Mouse (Mus musculus) MEL (cell line): ENCODE data around the gene Canx. TPM values are rescaled to one million over a fixed set of nuclear protein-coding genes. Genes with fewer than 3 reads are reported as not detected.

Experiments
- DNase-seq: peaks from one replicate; pipeline ENCODE4 v3.0.0; 2011; ENCODE audit warnings: low read depth, low spot score
- H3K27ac ChIP-seq: 2 replicates; pipeline ENCODE4 v1.5.1; 2012; ENCODE audit warnings: low read depth, mild to moderate bottlenecking, control low read depth, low read length, moderate library complexity; ENCODE audit not compliant: control insufficient read depth
- H3K27me3 ChIP-seq, 2 experiments: fragments of 150-350 bp in 1 of 2; sonication (generic) in 1 of 2; 2 replicates each; pipeline ENCODE4 v1.6.1; 2012; ENCODE audit warnings: low read length in 2 of 2, mild to moderate bottlenecking in 2 of 2, improper control_type of control experiment in 1 of 2, moderate library complexity in 1 of 2; ENCODE audit not compliant: insufficient read depth in 2 of 2, control insufficient read depth in 1 of 2
- H3K36me3 ChIP-seq, 2 experiments: 2 replicates each; pipeline ENCODE4 v1.6.1; 2012 to 2014; ENCODE audit warnings: low read length in 2 of 2, improper control_type of control experiment in 1 of 2, inconsistent platforms in 1 of 2, mild to moderate bottlenecking in 1 of 2; ENCODE audit not compliant: insufficient read depth in 2 of 2, control insufficient read depth in 1 of 2
- H3K4me1 ChIP-seq, 2 experiments: fragments of 150-350 bp in 1 of 2; sonication (generic) in 1 of 2; 2 replicates each; pipeline ENCODE4 v1.6.1; 2012; ENCODE audit warnings: low read length in 2 of 2, improper control_type of control experiment in 1 of 2, mild to moderate bottlenecking in 1 of 2; ENCODE audit not compliant: insufficient read depth in 2 of 2, control insufficient read depth in 1 of 2
- H3K4me3 ChIP-seq, 2 experiments: fragments of 150-350 bp in 1 of 2; sonication (generic) in 1 of 2; 2 replicates each; pipeline ENCODE4 v1.5.1; 2012; ENCODE audit warnings: low read depth in 2 of 2, low read length in 2 of 2, mild to moderate bottlenecking in 2 of 2, moderate library complexity in 2 of 2, control low read depth in 1 of 2, improper control_type of control experiment in 1 of 2; ENCODE audit not compliant: control insufficient read depth in 1 of 2, insufficient read depth in 1 of 2
- H3K79me2 ChIP-seq: 2 replicates; pipeline ENCODE4 v1.6.1; 2012; ENCODE audit warnings: mild to moderate bottlenecking, low read length, moderate library complexity; ENCODE audit not compliant: control insufficient read depth, poor library complexity, insufficient read depth
- H3K9ac ChIP-seq: 2 replicates; pipeline ENCODE4 v1.6.1; 2012; ENCODE audit warnings: low read depth, mild to moderate bottlenecking, control low read depth, low read length, moderate library complexity; ENCODE audit not compliant: control insufficient read depth, poor library complexity, severe bottlenecking
- H3K9me3 ChIP-seq: fragments of 150-350 bp; sonication (generic); replicated peaks from 2 replicates; pipeline ENCODE4 v1.6.1; 2012; ENCODE audit warnings: mild to moderate bottlenecking, low read length, improper control_type of control experiment, moderate library complexity; ENCODE audit not compliant: insufficient read depth
- BHLHE40 ChIP-seq: IDR thresholded peaks from 2 replicates; pipeline ENCODE4 v1.6.1; 2012; ENCODE audit warnings: low read depth, mild to moderate bottlenecking, inconsistent platforms, low read length, improper control_type of control experiment, borderline replicate concordance
- CHD1 ChIP-seq: IDR thresholded peaks from 2 replicates; pipeline ENCODE4 v1.6.1; 2012; ENCODE audit warnings: low read depth, mild to moderate bottlenecking, inconsistent platforms, low read length, improper control_type of control experiment
- CTCF ChIP-seq, 3 experiments: IDR thresholded peaks in 2 of 3; conservative IDR thresholded peaks in 1 of 3; 2 replicates each; pipeline ENCODE4 v1.5.1; 2011 to 2012; ENCODE audit warnings: low read length in 3 of 3, low read depth in 2 of 3, mild to moderate bottlenecking in 2 of 3, improper control_type of control experiment in 1 of 3, inconsistent platforms in 1 of 3, mixed read lengths in 1 of 3, moderate library complexity in 1 of 3; ENCODE audit not compliant: control insufficient read depth in 1 of 3, insufficient read depth in 1 of 3, poor library complexity in 1 of 3, severe bottlenecking in 1 of 3
- EP300 ChIP-seq, 2 experiments: IDR thresholded peaks; 2 replicates each; pipeline ENCODE4 v1.6.1; 2011; ENCODE audit warnings: improper control_type of control experiment in 2 of 2, low read length in 2 of 2, low read depth in 1 of 2, mild to moderate bottlenecking in 1 of 2
- ETS1 ChIP-seq: IDR thresholded peaks from 2 replicates; pipeline ENCODE4 v1.6.1; 2012; ENCODE audit warnings: low read depth, mild to moderate bottlenecking, inconsistent platforms, low read length, improper control_type of control experiment, moderate library complexity
- GABPA ChIP-seq: IDR thresholded peaks from 2 replicates; pipeline ENCODE4 v1.6.1; 2012; ENCODE audit warnings: low read depth, mild to moderate bottlenecking, inconsistent platforms, low read length, improper control_type of control experiment, moderate library complexity
- GATA1 ChIP-seq: IDR thresholded peaks from 2 replicates; pipeline ENCODE4 v1.6.1; 2011; ENCODE audit warnings: low read depth, low read length, improper control_type of control experiment
- MAX ChIP-seq: IDR thresholded peaks from 2 replicates; pipeline ENCODE4 v1.6.1; 2011; ENCODE audit warnings: low read length, improper control_type of control experiment
- MYC ChIP-seq: IDR thresholded peaks from 2 replicates; pipeline ENCODE4 v1.6.1; 2011; ENCODE audit warnings: low read depth, mild to moderate bottlenecking, low read length, improper control_type of control experiment, moderate library complexity
- NELFE ChIP-seq: IDR thresholded peaks from 2 replicates; pipeline ENCODE4 v1.6.1; 2011; ENCODE audit warnings: low read depth, low read length, improper control_type of control experiment
- POLR2A ChIP-seq, 2 experiments: IDR thresholded peaks; 2 replicates each; pipeline ENCODE4 v1.6.1; 2011 to 2012; ENCODE audit warnings: low read length in 2 of 2, mild to moderate bottlenecking in 2 of 2, control low read depth in 1 of 2, improper control_type of control experiment in 1 of 2, low read depth in 1 of 2, moderate library complexity in 1 of 2; ENCODE audit not compliant: control insufficient read depth in 1 of 2, insufficient read depth in 1 of 2, poor library complexity in 1 of 2
- POLR2AphosphoS2 ChIP-seq: IDR thresholded peaks from 2 replicates; pipeline ENCODE4 v1.6.1; 2011; ENCODE audit warnings: low read length, improper control_type of control experiment
- POLR2AphosphoS5 ChIP-seq: IDR thresholded peaks from 2 replicates; pipeline ENCODE4 v1.6.1; 2012; ENCODE audit warnings: low read depth, borderline replicate concordance, mild to moderate bottlenecking, inconsistent platforms, low read length, moderate library complexity, mixed read lengths
- RAD21 ChIP-seq: IDR thresholded peaks from 2 replicates; pipeline ENCODE4 v1.6.1; 2011; ENCODE audit warnings: mild to moderate bottlenecking, low read depth, low read length, improper control_type of control experiment
- RCOR1 ChIP-seq: IDR thresholded peaks from 2 replicates; pipeline ENCODE4 v1.6.1; 2012; ENCODE audit warnings: low read depth, mild to moderate bottlenecking, inconsistent platforms, low read length, improper control_type of control experiment
- SMC3 ChIP-seq: IDR thresholded peaks from 2 replicates; pipeline ENCODE4 v1.6.1; 2011; ENCODE audit warnings: low read depth, low read length, improper control_type of control experiment
- TAL1 ChIP-seq: IDR thresholded peaks from 2 replicates; pipeline ENCODE4 v1.6.1; 2012; ENCODE audit warnings: mild to moderate bottlenecking, inconsistent platforms, low read length, moderate library complexity, mixed read lengths
- UBTF ChIP-seq: IDR thresholded peaks from 2 replicates; pipeline ENCODE4 v1.6.1; 2012; ENCODE audit warnings: low read depth, mild to moderate bottlenecking, inconsistent platforms, low read length, improper control_type of control experiment, moderate library complexity, borderline replicate concordance; ENCODE audit not compliant: insufficient read depth
- ZC3H11A ChIP-seq: IDR thresholded peaks from 2 replicates; pipeline ENCODE4 v1.6.1; 2012; ENCODE audit warnings: low read depth, mild to moderate bottlenecking, inconsistent platforms, low read length, improper control_type of control experiment
- ZNF384 ChIP-seq: IDR thresholded peaks from 2 replicates; pipeline ENCODE4 v1.6.1; 2012; ENCODE audit warnings: low read depth, mild to moderate bottlenecking, inconsistent platforms, low read length, improper control_type of control experiment
- polyA plus RNA-seq, 2 experiments: library from polyadenylated mRNA; stranded (reverse) in 1 of 2; unstranded in 1 of 2; fragments of >175 nt in 1 of 2; fragments of >200 nt in 1 of 2; gene quantifications; 2 replicates each; pipeline versions ENCODE4 v1.2.1 to v1.2.4; 2012; ENCODE audit warnings: low replicate concordance in 2 of 2, low read depth in 1 of 2; ENCODE audit not compliant: insufficient read length in 2 of 2, insufficient read depth in 1 of 2, missing spikeins in 1 of 2
- total RNA-seq: library from RNA; depleted of rRNA; stranded (reverse); fragments of 300-350 nt; gene quantifications from 2 replicates; pipeline ENCODE4 v1.2.3, GENCODE M21; 2012

Canx gene
- total and polyA plus RNA-seq, 3 experiments = 390 to 867 (median 464) TPM

DNA sequence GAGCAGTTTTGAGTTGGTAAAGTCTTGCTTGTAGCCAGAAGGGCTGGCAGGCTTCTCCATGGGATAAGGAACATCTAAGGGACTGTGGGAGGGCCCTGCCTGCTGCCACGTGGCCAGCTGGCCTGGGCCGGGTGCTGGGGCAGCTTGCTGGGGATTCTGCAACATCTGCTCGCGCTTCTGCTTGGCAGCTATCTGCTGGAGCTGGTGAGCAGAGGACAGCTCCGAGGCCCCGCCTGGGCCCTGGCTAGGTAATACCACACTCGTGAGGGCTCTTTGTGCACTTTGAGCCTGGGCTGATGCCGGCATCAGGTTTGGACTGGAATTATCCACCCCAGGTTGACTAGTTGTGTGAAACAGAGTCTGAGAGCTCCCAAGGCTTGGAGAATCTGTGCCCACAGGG, 59.5 kb downstream of the Canx start:
- Histone ChIP-seq H3K4me3 (no peak overlapping the region), H3K9ac (no peak overlapping the region), H3K27ac (no peak overlapping the region), H3K36me3 (peaks cover 0 to 11% of the 10 kb centered on the region in 2 experiments; a peak in 2 of 4 replicates), H3K79me2 (no peaks in the 10 kb centered on the region), H3K9me3 (no peaks in the 10 kb centered on the region), H3K27me3 (no peaks in the 10 kb centered on the region), H3K4me1 (no peaks in the 10 kb centered on the region)
- DNase-seq = no peak
- TF ChIP-seq MYC = no peak

DNA sequence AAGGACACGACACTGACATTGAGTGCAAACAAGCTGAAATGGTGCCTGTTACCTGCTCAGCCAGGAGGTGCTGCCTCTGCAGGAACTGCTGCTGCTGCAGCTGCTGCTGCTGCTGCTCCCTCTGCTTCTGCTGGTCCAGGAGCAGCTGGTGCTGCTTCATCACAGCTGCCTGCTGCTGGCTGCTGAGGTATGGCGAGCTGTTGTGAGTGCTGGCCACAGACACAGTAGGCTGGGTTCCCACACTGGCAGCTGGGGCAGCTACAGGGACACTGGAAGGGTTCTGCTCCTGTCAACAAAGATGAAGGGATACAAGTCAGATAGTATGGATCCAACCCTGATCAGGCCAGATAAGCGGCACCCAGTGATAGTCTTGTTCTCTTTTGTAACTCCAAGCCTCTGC, 62.3 kb downstream of the Canx start:
- Histone ChIP-seq H3K27ac (no peak overlapping the region), H3K4me1 (no peaks in the 10 kb centered on the region), H3K27me3 (no peaks in the 10 kb centered on the region), H3K4me3 (no peak overlapping the region), H3K9me3 (no peaks in the 10 kb centered on the region), H3K79me2 (no peaks in the 10 kb centered on the region), H3K36me3 (peaks cover 0 to 17% of the 10 kb centered on the region in 2 experiments; a peak in 2 of 4 replicates), H3K9ac (no peak overlapping the region)
- no peak for DNase-seq
- TF ChIP-seq MAX (no peak), ETS1 (no peak), RCOR1 (no peak), EP300 (IDR thresholded peaks at IDR 0.05; ENCODE audit: low read depth in 1 of 2, low read length in 2 of 2) (no peak), CHD1 (no peak), POLR2AphosphoS2 (no peak), RAD21 (no peak), POLR2AphosphoS5 (no peak), POLR2A (IDR thresholded peaks at IDR 0.05; ENCODE audit: control insufficient read depth in 1 of 2, insufficient read depth in 1 of 2, low read depth in 1 of 2, low read length in 2 of 2, poor library complexity in 1 of 2) (no peak), TAL1 (no peak), NELFE (no peak), ZNF384 (no peak), GATA1 (no peak)
- TF ChIP-seq, all 39 proteins: peak for 0

GRCm38 (mm10) chr11:50262020-50262419, 63.5 kb downstream of the Canx start:
- Histone ChIP-seq H3K27ac (no peak overlapping the region), H3K9ac (no peak overlapping the region), H3K9me3 (no peaks in the 10 kb centered on the region), H3K4me1 (0 out of 4 replicates have a peak, but pooled peaks cover 0 to under 1% of the 10 kb centered on the region in 2 experiments), H3K27me3 (no peaks in the 10 kb centered on the region), H3K79me2 (no peaks in the 10 kb centered on the region), H3K4me3 (no peak overlapping the region), H3K36me3 (peaks cover 0 to 17% of the 10 kb centered on the region in 2 experiments; a peak in 2 of 4 replicates)
- TF ChIP-seq RCOR1 (no peak), UBTF (no peak), CTCF (IDR thresholded peaks at IDR 0.05 in 2 of 3, conservative IDR thresholded peaks at IDR 0.05 in 1 of 3; ENCODE audit: control insufficient read depth in 1 of 3, insufficient read depth in 1 of 3, low read depth in 2 of 3, low read length in 3 of 3, poor library complexity in 1 of 3, severe bottlenecking in 1 of 3) (peak; percentile 17 to 58 (median 47); a peak in 4 of 6 replicates), POLR2A (IDR thresholded peaks at IDR 0.05; ENCODE audit: control insufficient read depth in 1 of 2, insufficient read depth in 1 of 2, low read depth in 1 of 2, low read length in 2 of 2, poor library complexity in 1 of 2) (no peak), SMC3 (peak; percentile 50), GABPA (no peak), BHLHE40 (no peak), ZC3H11A (peak; percentile 33), RAD21 (peak; percentile 51)
- DNase-seq = peak; percentile 45
